Mouse (Mus musculus) left cerebral cortex, postnatal 14 days (tissue): Measurements from ENCODE around the gene Prnd. TPM values are rescaled to one million over a fixed set of nuclear protein-coding genes. Genes with fewer than 3 reads are reported as not detected.
A peak's percentile ranks its signal among the peaks of the same experiment; 100 is the strongest.

Experiments
- DNase-seq, 2 experiments: peaks; one replicate each; pipeline ENCODE4 v3.0.0; 2021 to 2022; ENCODE audit warnings: low spot score in 2 of 2, mixed read lengths in 1 of 2
- intact Hi-C: fragments of 180-260 bp; cut with DNase I; formaldehyde crosslinking; loops from one replicate; pipeline ENCODE4 v1.15.1; 2025
- total RNA-seq, 2 experiments: library from RNA; stranded (reverse); gene quantifications; 2 replicates each; pipeline ENCODE4 v1.2.3; 2021

Prnd gene
- total RNA-seq, 2 experiments from 2014 or later = 2.4 to 2.7 TPM

DNA sequence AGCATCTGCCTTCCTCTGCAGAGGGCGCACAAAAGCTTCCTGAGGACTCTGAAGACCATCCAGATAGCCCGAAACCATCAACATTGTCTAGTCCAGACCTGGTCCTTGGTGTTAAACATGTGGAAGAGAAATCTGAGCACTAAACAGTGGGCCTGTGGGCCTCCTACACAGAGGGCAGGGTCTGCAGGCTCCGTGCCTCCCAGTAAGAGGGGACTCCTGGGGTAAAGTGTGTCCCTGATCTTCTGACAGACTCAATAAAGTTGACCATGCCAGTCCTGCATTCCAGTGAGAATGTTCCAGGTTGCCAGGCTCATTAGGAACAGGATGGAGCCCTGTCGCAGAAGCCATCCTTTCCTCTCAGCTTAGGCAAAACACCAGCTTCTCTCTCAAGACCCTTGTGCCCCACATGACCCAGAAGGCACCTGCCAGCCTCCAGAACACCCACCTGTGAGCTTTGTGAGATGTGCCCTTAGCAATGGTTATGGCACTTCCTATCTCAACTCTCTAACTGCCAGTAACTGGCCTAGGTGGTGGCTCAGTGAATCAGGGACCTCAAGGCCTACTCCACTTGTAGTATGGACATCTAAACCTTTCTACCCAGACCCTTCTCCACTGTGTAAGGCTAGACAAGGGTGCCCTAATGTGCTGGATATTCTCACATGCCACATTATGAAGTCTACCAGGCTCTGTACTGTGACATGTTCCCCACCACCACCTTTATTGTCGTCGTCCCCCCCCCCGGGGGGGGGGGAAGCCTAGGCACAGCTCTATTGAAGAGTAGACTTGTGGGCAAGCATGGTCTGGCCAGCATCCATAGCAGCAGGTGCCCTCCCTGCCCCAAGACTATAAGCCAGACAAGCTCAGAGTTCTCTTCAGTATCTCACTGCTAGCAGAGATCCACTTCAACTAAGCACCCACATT is 5.9 kb downstream of the Prnd start:
- intact Hi-C loops = loop anchor here (10.0 kb wide), 1 partner anchor 402 kb away; no protein-coding TSS in a partner anchor
- peak in 1 of 2 experiments; percentile 1 for DNase-seq

DNA sequence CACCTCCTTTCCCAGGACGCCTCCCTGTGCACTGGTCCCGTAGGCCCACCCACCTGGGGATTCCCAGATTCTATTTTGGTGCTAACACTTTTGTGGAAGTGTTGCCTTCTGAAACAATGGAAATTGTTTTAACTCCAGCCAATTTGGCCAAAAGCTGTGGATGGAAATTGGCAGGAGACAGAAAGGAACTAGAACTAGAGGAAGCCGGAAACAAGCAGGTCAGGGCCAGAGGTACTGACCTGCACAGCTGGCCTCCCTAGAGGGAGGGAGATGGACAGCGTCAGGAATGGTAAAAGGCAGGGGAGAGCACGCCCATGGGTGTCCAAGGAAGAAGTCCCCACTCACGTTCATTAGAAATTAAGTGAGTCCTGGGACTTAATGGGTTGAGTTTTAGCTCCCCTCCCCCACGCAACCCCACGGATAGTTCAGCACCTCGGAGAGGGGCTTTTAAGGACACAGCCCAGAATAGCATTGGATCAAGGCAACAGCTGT is 7.1 kb downstream of the Prnd start:
- intact Hi-C loops = loop anchor here (10.0 kb wide), 1 partner anchor 403 kb away; no protein-coding TSS in a partner anchor
- peak in 1 of 2 experiments; percentile 1 for DNase-seq

DNA sequence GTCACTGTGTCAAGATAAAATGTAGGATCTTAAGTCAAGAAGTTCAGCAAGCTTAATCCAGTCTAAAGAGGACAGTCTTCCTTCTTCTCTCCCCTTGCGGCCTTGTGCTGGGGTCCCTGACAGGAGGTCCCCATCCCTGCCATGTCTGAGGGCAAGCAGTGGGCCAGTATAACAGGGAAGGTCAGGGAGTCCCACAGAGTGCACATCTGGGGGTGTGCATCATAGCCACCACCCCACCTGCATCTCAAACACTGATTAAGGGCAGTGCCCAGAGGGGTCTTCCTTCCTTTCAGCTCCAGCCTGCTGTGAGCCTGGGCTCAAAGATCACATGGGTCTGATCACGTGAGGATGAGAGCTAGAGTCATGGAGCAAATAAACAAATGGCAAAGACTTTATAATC is 11.0 kb downstream of the Prnd start:
- intact Hi-C loops = no loop called here
- peak in 1 of 2 experiments; percentile 1 for DNase-seq

DNA sequence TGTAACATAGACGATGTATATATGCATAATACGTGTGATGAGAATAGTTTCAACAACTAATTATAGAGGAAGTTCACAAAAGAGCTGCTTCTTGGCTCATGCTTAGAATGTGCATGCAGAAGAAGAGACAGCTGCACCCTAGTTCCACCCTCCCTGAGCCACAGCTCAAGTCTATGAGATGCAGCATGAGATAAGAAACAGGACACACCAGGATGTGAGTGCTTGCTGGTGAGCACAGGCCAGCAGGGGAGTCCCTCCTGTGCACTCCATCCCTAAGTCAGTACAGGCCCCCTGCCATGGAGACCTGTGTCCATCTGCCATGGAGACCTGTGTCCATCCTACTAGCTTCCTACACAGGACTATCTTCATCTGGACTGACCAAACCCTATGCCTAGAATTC is 19.9 kb downstream of the Prnd start:
- DNase-seq = peak in 1 of 2 experiments; percentile 2
- intact Hi-C loops = no loop called here

DNA sequence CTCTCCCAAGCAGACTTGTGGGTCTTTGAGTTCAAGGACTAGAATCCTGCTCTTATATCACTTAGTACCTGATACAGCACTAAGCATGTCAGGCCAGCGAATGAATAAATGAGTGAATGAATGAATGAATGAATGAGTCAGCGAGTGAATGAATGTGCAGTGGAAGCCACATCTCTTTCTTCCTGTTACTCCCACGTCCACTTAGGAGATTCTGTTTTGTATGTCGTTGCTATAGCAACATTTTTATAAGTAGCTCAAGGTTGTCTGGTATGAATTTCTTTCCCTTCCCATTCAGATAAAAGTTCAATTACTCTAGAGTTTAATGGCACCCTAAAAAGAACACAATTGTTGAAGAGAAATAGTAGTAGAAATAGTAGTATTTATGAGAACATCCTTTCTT is 20.4 kb downstream of the Prnd start:
- peak; percentile 2 to 41 for DNase-seq
- intact Hi-C loops = no loop called here

DNA sequence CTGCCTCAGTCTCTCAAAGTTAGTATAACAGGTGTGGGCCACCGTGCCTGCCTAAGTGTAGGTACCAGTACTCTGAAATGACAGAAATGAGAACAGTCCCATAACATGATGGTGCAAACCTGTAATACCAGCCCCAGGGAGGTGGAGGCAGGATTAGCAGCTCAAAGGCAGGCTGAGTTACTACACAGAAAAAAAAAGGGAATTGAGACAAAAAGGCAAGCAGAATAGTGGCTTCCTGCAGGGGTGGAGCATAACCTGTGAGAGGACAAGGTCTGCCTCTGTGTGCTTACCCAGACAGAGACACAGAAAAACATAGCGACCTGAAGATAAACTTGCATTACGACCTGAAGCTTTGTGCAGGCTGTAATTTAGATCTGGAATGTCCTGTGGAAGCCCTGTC is 26.0 kb downstream of the Prnd start:
- intact Hi-C loops = no loop called here
- peak in 1 of 2 experiments; percentile 0 for DNase-seq

DNA sequence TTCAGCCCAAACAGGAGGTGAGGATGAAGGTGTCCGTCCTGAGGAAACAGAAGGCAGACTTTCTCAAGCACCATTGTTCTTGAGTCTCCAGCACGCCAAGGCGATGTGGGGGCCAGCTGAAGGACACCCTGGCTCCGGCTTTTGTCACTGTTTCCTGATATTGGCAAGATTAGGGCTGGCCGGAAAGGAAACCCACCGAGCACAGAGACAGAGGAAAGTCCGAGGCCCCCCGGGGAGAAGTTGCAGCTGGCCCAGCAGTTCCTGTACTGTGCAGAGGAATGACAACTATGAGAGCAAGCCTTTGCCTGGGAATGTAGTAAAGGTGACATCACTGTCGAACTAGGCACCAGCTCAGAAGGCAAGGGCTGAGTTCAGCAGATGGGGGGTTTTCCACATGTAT is 30.2 kb downstream of the Prnd start:
- peak in 1 of 2 experiments; percentile 3 for DNase-seq
- intact Hi-C loops = loop anchor here (5.0 kb wide), 2 partner anchors 76 to 131 kb away; no protein-coding TSS in a partner anchor

DNA sequence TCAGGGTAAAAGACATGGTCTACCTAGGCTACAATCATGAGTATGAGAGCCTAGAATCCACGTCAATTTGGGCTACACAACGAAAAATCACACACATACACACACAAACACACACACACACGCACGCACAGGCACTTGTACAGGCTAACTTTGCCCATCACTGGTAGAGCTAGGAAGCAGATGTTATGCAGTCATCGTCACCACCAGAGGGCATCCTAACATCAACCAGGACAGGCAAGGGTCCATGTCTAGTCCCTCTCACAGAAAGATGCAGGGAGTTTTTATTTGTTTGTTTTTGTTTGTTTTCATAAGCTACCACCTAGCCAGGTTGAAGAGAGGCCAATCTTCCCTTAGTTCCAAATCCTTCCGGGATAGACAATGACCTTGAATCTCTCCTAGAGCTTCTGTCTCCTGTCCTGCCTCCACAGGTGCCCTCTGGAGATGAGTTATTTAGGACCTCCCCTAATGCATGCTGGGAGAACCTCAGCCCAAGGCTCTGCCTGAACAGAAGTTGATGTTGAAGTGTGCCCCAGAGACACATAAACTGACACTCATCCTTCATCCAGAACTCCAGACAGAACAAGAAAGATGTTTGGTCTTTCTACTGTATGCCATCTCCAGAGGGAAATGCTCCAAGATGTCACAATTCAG is 32.0 kb downstream of the Prnd start:
- intact Hi-C loops = loop anchor here (2.0 to 5.0 kb wide), 3 partner anchors 75 to 258 kb away; no protein-coding TSS in a partner anchor
- peak; percentile 72 for DNase-seq

DNA sequence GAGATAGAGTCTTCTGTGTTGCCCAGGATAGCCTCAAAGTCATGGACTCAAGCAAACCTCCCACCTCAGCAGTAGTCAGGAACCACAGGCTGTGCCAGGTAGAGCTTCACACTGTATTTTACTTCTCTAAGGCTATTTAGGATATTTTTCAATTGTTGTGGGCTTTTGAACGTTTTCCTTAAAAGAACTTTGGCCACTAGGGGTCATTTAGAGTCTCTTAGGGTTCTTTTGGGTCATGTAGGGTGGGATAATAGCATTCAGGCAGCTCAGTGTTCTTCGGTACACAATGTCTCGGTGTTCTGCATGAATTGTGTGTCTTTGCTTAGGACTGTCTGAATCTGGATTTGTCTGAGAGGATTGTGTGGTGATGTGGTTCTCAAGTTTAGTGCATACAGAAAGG is 37.3 kb downstream of the Prnd start:
- intact Hi-C loops = loop anchor here (5.0 kb wide), 1 partner anchor 39 kb away; no protein-coding TSS in a partner anchor
- DNase-seq = no peak

DNA sequence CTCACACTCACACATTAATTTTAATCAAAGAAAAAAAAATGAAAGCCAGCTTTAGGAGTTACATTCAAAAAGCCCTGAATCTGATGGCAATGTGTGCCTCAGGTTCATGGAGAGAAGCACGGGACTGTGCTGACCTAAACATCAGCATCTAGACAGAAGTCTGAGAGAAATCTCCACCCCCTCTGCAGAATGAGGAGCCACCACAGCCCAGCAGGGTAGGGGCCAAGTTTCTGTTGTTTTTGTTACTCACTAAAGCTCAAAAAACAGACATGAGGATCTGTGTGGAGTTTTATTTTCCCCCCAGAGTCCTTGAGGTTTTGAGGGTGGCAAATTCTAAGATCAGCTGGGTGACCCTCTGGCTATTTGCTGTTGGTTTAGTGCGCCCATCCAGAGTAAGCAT is 37.9 kb downstream of the Prnd start:
- intact Hi-C loops = loop anchor here (5.0 kb wide), 1 partner anchor 39 kb away; no protein-coding TSS in a partner anchor
- DNase-seq = no peak

DNA sequence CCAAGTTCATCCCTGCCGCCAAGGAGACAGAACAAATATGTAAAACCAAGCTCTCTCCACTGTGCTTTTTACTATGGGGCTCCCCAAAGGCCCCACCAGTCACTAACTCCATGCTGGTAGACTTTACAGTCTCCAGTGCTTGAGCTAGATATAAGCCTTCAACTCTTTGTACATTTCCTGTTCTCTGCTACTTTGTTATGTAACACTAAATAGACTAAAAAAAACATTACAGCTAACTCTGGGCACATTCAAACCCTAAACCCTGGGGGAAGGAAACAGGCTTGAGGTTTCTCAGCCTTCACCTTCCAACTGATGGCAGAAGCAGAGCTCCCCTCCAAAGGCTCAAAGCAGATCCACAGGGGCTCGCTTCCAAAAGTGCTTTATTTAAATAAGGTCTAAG is 41.8 kb downstream of the Prnd start:
- intact Hi-C loops = no loop called here
- DNase-seq = no peak

DNA sequence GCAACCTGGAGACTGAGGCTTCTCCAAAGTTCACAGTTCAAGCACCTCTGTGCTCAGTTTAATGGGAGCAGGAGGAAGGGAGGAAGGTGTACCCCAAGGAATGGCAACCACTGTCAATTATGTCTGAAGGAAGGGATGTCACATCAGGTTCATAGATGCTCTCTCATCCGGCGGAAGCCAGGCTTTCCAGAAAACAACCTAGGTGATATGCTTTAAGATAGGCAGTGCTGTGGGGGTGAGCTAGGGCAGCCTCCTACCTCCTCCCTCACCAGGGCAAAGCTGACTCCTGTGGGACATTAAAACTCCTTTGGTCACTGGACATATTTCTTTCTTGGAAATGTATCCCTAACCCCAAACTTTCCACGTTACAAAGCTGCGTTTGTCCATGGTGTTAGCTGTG is 42.5 kb downstream of the Prnd start:
- no peak for DNase-seq
- intact Hi-C loops = no loop called here

DNA sequence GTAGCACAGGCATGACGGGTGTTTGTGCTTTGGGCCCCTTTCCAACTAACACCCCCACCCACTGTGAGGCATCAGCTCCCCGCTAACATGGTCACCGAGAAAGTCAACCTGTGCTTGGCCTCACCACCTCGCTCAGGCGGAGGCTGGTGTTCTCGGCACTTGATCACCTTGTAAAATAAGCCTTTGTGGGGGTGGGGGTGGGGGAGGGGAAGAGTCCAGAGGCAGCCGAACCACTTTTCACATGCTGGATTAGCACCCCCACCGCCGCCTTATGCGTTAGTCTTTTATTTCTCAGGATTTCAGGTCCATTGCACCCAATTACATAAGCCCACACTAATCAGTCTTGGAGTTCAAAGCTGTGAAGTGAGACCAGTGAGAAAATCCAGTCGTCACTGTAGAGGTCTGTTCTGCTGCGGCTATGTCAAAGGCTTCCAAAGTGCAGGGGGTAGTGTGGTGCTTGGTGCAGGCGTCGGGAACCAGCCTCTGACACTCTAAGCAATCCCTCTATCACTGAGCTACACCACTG is 43.0 kb downstream of the Prnd start:
- intact Hi-C loops = no loop called here
- DNase-seq = no peak

DNA sequence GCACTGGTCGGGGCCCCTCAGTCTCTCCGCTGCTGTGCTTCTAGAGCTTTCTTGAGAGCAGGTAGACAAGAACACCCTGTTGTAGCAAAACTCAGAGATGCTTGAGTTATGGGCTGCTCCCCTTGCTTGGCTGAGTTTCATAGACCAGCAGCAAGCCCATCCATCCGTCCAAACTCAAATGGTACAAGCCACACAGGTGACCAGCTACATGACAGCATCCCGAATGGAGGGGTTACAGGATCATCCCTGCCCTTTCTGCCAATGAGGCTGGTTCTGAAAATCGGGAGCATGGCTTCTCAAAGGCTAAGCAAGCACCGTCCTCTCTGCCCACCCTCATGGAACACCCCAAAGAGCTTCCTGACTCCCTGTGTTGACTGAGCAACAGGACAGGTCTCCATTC is 44.3 kb downstream of the Prnd start:
- DNase-seq = no peak
- intact Hi-C loops = no loop called here

DNA sequence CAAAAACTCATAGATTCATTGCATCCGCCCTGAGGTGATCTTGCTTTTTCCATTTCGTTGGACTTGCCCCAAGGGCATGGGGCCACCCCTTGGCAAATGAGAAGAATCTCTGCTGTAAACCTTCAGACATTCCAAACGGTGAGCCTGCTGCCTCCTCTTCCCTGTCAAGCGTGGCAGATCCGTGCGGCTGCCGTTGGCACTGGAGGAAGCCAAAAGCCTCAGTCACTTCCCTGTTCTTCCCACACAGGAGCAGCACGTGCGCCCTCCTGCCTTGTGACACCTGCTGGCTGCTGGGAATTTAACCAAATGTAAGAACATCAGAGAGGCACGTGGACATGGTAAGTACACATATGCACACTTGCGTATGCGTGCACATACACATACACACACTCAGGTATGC is 45.1 kb downstream of the Prnd start:
- intact Hi-C loops = no loop called here
- peak; percentile 44 to 69 for DNase-seq

DNA sequence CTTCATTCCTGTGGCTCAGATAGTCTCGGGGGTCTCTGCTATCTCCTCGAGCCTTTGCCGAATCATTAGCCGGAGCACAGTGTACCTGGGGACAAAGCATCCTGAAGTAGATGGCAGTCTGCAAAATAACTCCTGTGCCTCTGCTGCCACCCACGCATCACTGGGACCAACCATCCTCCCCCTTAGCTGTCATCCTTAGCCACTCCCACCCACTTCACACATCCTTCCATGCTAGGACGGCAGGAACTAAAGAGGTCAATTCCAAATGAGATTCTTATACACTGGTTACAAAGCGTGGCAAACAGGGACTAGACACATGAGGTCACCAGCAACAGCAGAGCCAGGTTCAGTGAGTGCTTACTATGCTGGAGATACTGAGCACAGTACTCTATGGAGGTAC is 45.7 kb downstream of the Prnd start:
- intact Hi-C loops = no loop called here
- peak in 1 of 2 experiments; percentile 60 for DNase-seq

DNA sequence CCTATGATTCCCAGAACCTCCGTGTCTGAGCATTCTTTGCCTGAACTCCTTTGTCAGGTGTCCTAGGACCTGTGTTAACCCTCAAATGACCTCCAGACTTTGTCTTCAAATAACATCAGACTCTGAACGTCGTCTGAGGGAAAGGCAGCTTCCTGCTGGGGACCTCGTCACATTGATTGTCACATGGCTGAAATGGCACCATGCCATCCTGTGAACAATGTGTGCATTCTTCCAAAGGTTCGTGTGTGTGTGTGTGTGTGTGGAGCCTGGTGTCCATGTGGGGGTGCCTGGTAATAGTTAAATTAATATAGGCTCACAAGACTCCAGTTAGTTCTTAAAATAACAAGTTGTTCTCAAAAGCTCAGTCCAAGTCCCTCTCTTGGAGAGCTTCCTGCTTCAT is 46.7 kb downstream of the Prnd start:
- no peak for DNase-seq
- intact Hi-C loops = no loop called here

DNA sequence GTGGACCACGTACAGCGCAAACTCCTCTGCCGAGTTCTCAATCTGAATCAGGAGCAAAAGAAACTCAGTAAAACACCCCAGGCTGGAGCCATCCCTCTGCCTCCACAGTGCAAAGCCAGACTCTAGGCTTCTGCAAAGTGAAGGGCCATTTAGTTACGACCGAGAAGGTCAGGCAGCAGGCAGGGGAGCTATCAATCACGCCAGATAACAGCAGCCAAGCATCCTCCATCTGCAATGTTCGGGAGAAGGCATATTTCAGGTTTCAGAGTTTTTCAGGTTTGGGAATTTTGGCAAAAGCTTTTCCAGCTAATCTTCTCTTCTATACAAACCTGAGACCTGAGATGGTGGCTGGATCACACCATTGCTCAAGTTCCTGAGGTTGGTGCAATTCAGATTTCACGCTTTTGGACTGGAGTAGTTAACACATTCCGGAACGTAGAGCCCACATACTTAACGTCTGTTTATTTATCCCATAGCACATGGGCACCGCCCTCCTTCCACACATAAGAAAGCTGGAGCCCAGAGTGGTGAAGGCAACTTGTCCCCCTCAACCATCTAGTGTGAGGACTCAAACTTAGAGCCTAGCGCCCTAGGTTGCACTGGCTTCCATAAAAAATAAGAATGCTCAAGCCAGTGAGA is 51.2 kb downstream of the Prnd start:
- intact Hi-C loops = no loop called here
- no peak for DNase-seq

DNA sequence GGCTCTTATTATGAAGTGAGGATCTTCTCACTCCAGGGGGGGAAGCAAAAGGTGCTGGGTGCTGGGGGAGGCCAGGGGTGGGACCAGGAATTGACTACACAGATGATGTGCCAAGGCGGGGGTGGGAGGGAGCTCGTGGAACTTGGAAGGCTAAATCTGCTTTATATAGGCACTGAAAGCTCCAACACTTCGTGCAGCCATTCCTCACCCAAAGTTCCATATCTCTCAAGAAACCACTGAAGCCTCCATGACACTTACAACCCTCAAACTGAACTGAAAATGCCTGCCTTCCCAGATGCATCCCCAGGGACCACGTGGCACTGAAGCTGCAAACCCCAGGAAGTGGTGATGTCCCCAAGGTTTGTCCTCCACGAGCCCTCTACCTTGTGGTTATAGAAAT is 53.3 kb downstream of the Prnd start:
- intact Hi-C loops = no loop called here
- DNase-seq = no peak
